Mouse (Mus musculus): ENCODE measurements around the gene Kcnn4. TPM values are rescaled to one million over a fixed set of nuclear protein-coding genes. Genes with fewer than 3 reads are reported as not detected.
A peak's percentile ranks its signal among the peaks of the same experiment; 100 is the strongest.

Kcnn4 gene
- polyA plus RNA-seq, 1 experiment from 2014 or later = 0.09 TPM

DNA sequence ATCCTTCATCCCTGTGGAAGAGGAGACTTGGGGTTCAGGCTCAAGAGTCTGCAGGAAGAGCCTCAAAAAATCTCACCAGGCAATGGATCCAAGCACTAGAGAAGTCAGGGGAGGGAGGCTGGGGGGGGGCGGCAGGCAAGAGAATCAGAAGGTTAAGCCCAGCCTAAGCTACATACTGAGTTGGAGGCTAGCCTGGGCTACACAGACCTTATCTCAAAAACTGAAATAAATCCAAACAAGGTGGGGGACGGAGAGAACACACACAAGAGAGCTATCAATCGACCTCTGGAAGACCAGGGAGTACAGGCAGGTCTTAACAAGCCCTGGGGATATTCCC is 1.7 kb downstream of the Kcnn4 start:
- no peak overlapping the region for H3K4me3 ChIP-seq (ENCODE audit: low read depth, low read length)
- H3K9ac ChIP-seq (ENCODE audit: low read length) = no peak overlapping the region
- ATAC-seq (no peak), DNase-seq (ENCODE audit: low spot score) (no peak)
- H3K4me2 ChIP-seq (ENCODE audit: low read length) = no peak overlapping the region
- H3K36me3 ChIP-seq (ENCODE audit: control insufficient read depth, insufficient read depth, low read length) = no peaks in the 10 kb centered on the region
- H3K9me3 ChIP-seq (replicated peaks; ENCODE audit: control insufficient read depth, low read length) = no peaks in the 10 kb centered on the region
- no peak overlapping the region for H3K27ac ChIP-seq (ENCODE audit: low read depth, low read length)
- H3K4me1 ChIP-seq (ENCODE audit: control insufficient read depth, insufficient read depth, low read length) = peaks cover 6% of the 10 kb centered on the region; the same call in 1 of the 2 replicates
- WGBS = 79% methylated on average over 3 of the region's 3 CpGs
- no peaks in the 10 kb centered on the region for H3K27me3 ChIP-seq (replicated peaks; ENCODE audit: control insufficient read depth, insufficient read depth, low read length)

DNA sequence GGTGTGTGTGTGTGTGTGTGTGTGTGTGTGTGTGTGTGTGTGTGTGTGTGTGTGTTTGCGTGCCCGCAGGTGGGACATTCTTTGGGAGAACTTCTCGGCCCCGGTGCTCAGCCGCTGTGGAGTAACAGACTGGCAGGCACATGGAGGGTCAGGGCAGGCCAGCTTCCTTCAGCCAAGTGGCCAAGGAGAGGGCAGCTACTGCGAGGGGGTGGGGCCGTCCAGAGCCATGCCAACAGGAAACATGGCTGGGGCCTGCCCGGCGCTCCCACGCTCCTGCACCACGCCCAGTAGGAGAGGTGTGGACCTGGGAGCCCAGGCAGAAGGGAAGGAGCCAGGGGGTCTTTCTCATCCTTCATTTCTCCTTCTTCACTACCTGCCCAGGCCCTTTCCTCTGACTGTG is 2.2 kb downstream of the Kcnn4 start:
- Histone ChIP-seq H3K4me1 (ENCODE audit: control insufficient read depth, insufficient read depth, low read length) (peaks cover 9% of the 10 kb centered on the region; the same call in 1 of the 2 replicates), H3K27me3 (replicated peaks; ENCODE audit: control insufficient read depth, insufficient read depth, low read length) (no peaks in the 10 kb centered on the region; the same call in 1 of the 2 replicates), H3K9me3 (replicated peaks; ENCODE audit: control insufficient read depth, low read length) (no peaks in the 10 kb centered on the region), H3K36me3 (ENCODE audit: control insufficient read depth, insufficient read depth, low read length) (no peaks in the 10 kb centered on the region), H3K27ac (ENCODE audit: low read depth, low read length) (no peak overlapping the region), H3K4me3 (ENCODE audit: low read depth, low read length) (no peak overlapping the region), H3K9ac (ENCODE audit: low read length) (no peak overlapping the region), H3K4me2 (ENCODE audit: low read length) (no peak overlapping the region)
- ATAC-seq (no peak), DNase-seq (ENCODE audit: low spot score) (no peak)
- 87% methylated on average over 11 of the region's 11 CpGs for WGBS

DNA sequence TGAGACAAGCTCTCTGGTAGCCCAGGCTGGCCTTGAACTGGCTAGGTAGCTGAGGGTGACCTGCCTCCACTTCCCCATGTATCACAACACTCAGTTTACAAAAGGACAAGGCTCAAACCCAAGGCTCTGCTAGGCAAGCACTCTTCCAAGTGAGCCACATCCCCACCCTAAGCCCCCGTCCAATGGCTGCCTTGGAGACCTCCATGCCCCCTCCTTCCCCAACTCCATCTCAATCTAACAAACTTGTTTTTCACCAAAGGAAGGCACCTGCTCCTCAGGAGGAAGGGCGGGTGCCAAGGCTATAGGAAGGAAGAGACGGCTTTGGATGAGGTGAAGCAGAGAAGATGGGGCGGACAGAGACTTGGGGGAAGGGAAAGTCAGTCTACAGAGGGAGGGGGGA is 2.7 kb downstream of the Kcnn4 start:
- Histone ChIP-seq H3K4me2 (ENCODE audit: low read length) (no peak overlapping the region), H3K27me3 (replicated peaks; ENCODE audit: control insufficient read depth, insufficient read depth, low read length) (no peaks in the 10 kb centered on the region; the same call in 1 of the 2 replicates), H3K9me3 (replicated peaks; ENCODE audit: control insufficient read depth, low read length) (no peaks in the 10 kb centered on the region), H3K36me3 (ENCODE audit: control insufficient read depth, insufficient read depth, low read length) (no peaks in the 10 kb centered on the region), H3K9ac (ENCODE audit: low read length) (no peak overlapping the region), H3K27ac (ENCODE audit: low read depth, low read length) (peak overlapping the region; percentile 15; the same call in 1 of the 2 replicates), H3K4me1 (ENCODE audit: control insufficient read depth, insufficient read depth, low read length) (peaks cover 9% of the 10 kb centered on the region; the same call in 1 of the 2 replicates), H3K4me3 (ENCODE audit: low read depth, low read length) (no peak overlapping the region)
- no peak for ATAC-seq
- DNase-seq (ENCODE audit: low spot score) = no peak
- WGBS = 77% methylated on average over 4 of the region's 4 CpGs

DNA sequence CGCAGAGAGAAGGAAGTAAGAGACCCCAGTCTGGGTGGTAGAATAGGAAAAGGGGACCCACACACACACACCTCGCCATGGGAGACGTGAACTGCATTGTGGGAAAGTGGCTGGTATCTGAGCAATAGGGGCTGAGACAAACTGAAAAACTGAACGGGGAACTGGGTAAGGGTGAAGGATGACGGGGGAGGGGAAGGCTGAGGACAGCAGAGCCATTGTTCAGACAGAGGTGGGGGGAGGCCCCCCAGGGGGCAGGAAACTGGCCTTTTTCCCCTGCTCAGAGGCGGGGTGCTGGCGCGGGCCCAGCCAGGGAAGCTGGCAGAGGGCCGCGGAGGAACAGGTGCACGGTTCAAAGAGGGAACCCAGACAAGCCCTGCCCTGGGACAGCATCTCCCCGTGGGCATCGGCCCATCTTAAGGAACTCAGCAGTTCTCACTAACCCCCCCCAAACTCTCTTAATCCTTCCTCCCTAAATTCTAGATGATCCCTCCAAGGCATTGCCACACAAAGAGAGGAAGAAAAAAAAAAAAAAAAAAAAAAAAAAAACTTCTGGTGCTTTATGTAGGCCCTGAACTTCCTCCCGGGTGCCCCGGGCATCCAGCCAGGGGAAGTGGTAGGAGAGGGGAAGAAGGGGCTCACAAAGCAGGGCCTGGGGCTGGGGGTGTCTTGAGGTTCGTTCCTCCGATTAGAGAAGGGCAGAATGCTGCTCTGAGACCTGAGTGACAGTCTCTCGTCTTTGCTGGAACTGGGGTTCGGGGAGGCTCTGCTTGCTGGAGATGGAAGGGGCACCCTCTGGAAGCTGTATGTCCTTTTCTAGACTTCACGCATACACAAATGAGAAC is 3.7 kb downstream of the Kcnn4 start:
- no peaks in the 10 kb centered on the region; the same call in 1 of the 2 replicates for H3K27me3 ChIP-seq (replicated peaks; ENCODE audit: control insufficient read depth, insufficient read depth, low read length)
- WGBS = 20% methylated on average over 20 of the region's 20 CpGs
- H3K27ac ChIP-seq (ENCODE audit: low read depth, low read length) = peak overlapping the region; percentile 15; the same call in 1 of the 2 replicates
- H3K4me2 ChIP-seq (ENCODE audit: low read length) = peak overlapping the region; percentile 17; the same call in 1 of the 2 replicates
- ATAC-seq (peak; percentile 74), DNase-seq (ENCODE audit: low spot score) (peak; percentile 62)
- H3K9ac ChIP-seq (ENCODE audit: low read length) = peak overlapping the region; percentile 10; the same call in 1 of the 2 replicates
- no peak overlapping the region for H3K4me3 ChIP-seq (ENCODE audit: low read depth, low read length)
- H3K36me3 ChIP-seq (ENCODE audit: control insufficient read depth, insufficient read depth, low read length) = no peaks in the 10 kb centered on the region
- peaks cover 9% of the 10 kb centered on the region; the same call in 1 of the 2 replicates for H3K4me1 ChIP-seq (ENCODE audit: control insufficient read depth, insufficient read depth, low read length)
- H3K9me3 ChIP-seq (replicated peaks; ENCODE audit: control insufficient read depth, low read length) = no peaks in the 10 kb centered on the region

DNA sequence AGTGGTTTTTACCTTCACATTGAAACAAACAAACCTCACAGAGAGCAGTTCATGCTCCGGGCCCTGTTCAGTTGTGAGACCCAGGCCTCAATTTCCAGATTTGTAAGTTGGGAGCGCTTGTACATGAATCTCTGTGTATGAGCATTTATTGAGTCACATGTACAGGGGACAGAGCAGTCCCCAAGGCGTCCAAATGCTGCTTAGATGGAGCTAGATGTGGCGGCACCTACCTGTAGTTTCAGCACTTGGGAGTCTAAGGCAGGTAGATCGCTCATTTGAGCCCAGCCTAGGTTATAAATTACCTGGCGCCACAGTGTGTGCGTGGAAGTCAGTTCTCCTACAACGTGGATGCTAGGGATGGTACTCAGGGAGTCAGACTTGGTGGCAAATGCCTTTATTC is 6.4 kb downstream of the Kcnn4 start:
- DNase-seq (ENCODE audit: low spot score) (no peak), ATAC-seq (no peak)
- 90% methylated on average over 8 of the region's 8 CpGs for WGBS
- Histone ChIP-seq H3K27ac (ENCODE audit: low read depth, low read length) (no peak overlapping the region), H3K27me3 (replicated peaks; ENCODE audit: control insufficient read depth, insufficient read depth, low read length) (no peaks in the 10 kb centered on the region; the same call in 1 of the 2 replicates), H3K9me3 (replicated peaks; ENCODE audit: control insufficient read depth, low read length) (no peaks in the 10 kb centered on the region), H3K36me3 (ENCODE audit: control insufficient read depth, insufficient read depth, low read length) (no peaks in the 10 kb centered on the region), H3K4me2 (ENCODE audit: low read length) (no peak overlapping the region), H3K4me3 (ENCODE audit: low read depth, low read length) (no peak overlapping the region), H3K9ac (ENCODE audit: low read length) (no peak overlapping the region), H3K4me1 (ENCODE audit: control insufficient read depth, insufficient read depth, low read length) (peaks cover 9% of the 10 kb centered on the region; the same call in 1 of the 2 replicates)

DNA sequence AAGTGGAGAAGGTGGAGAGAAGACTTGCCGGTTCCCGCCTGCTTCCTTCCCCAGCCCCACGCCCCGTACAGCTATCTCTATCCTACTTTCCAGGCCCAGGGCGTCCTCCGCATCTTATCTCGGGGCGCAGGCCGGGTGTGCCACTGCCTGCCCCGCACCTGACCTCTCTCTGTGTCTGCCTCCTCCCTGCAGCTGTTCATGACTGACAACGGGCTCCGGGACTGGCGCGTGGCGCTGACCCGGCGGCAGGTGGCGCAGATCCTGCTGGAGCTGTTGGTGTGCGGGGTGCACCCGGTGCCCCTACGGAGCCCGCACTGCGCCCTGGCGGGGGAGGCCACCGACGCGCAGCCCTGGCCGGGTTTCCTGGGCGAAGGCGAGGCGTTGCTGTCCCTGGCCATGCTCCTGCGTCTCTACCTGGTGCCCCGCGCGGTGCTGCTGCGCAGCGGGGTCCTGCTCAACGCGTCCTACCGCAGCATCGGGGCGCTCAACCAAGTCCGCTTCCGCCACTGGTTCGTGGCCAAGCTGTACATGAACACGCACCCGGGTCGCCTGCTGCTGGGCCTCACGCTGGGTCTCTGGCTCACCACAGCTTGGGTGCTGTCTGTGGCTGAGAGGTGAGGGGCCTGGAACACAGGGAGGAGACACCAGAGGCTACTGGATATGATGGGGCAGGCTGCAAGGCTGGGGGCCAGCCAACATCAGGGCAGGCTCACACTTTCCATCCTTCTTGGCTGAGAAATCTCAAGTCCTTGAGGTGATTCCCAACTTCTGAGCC is 7.2 kb downstream of the Kcnn4 start:
- Histone ChIP-seq H3K4me2 (ENCODE audit: low read length) (peak overlapping the region; percentile 41), H3K27ac (ENCODE audit: low read depth, low read length) (no peak overlapping the region), H3K9me3 (replicated peaks; ENCODE audit: control insufficient read depth, low read length) (no peaks in the 10 kb centered on the region), H3K27me3 (replicated peaks; ENCODE audit: control insufficient read depth, insufficient read depth, low read length) (no peaks in the 10 kb centered on the region; the same call in 1 of the 2 replicates), H3K4me3 (ENCODE audit: low read depth, low read length) (peak overlapping the region; percentile 11; the same call in 1 of the 2 replicates), H3K4me1 (ENCODE audit: control insufficient read depth, insufficient read depth, low read length) (peaks cover 9% of the 10 kb centered on the region; the same call in 1 of the 2 replicates), H3K9ac (ENCODE audit: low read length) (peak overlapping the region; percentile 40), H3K36me3 (ENCODE audit: control insufficient read depth, insufficient read depth, low read length) (no peaks in the 10 kb centered on the region)
- WGBS = 7% methylated on average over 49 of the region's 49 CpGs
- DNase-seq (ENCODE audit: low spot score) (peak; percentile 8), ATAC-seq (no peak)

DNA sequence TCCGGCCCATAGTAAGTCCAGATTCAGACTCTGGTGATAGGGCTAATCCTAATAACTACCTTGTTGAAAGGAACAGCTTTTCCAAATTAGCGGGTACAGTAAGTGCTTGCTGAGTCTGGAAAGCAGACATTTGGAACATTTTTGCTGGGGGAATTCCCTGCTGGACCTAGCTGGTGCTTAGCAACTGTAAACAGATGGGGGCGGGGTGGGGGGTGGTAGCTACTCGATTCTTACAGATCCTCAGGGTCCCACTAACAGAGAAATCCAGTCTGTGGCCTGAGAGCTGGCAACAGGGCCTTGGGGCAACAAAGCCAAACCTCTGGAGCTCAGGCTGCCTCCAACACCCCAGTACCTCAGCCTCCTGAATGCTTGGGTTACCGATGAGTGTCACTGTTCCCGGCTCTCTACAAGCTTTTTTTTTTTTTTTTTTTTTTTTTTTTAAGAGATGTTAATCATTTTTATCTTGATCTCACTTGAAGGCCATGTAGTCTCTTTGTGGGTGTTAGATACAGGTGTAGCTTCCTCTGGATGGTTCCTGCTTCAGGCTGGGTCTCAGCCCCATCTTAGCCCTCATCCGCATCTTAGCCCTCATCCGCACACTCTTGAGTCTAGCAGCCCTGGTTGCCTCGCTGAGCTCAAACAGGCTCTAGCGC is 8.1 kb downstream of the Kcnn4 start:
- H3K36me3 ChIP-seq (ENCODE audit: control insufficient read depth, insufficient read depth, low read length) = no peaks in the 10 kb centered on the region
- H3K9me3 ChIP-seq (replicated peaks; ENCODE audit: control insufficient read depth, low read length) = no peaks in the 10 kb centered on the region
- DNase-seq (ENCODE audit: low spot score) = peak; percentile 23
- H3K4me3 ChIP-seq (ENCODE audit: low read depth, low read length) = no peak overlapping the region
- ATAC-seq = no peak
- H3K9ac ChIP-seq (ENCODE audit: low read length) = no peak overlapping the region
- WGBS = 76% methylated on average over 10 of the region's 10 CpGs
- H3K4me1 ChIP-seq (ENCODE audit: control insufficient read depth, insufficient read depth, low read length) = peaks cover 9% of the 10 kb centered on the region; the same call in 1 of the 2 replicates
- H3K27ac ChIP-seq (ENCODE audit: low read depth, low read length) = no peak overlapping the region
- H3K4me2 ChIP-seq (ENCODE audit: low read length) = no peak overlapping the region
- no peaks in the 10 kb centered on the region; the same call in 1 of the 2 replicates for H3K27me3 ChIP-seq (replicated peaks; ENCODE audit: control insufficient read depth, insufficient read depth, low read length)

DNA sequence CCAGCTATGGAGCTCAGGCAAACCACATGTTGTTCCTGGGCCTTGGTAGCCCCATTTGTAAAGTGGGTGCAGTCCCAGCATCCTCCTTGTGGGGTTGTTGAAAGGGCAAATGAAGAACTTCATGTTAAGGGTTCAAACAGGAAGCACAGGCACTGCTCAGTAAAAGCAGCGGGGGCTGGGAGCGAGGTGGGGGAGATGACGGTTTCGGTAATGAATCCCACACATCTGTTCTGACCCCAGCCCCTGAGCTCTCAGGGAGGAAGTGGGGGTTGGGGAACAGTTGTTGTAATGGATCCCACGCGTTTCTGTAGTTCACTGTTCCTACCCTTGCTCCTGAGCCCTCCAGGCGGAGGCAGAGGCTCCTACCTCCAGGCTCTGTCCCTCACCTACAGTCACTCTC is 9.9 kb downstream of the Kcnn4 start:
- WGBS = 78% methylated on average over 7 of the region's 7 CpGs
- ATAC-seq = no peak

More for the DNA sequence above, 9.9 kb downstream of the Kcnn4 start:
- no peak for DNase-seq (ENCODE audit: low spot score)
- 0 out of 2 replicates have a peak, but pooled peaks cover 3% of the 10 kb centered on the region for H3K4me1 ChIP-seq (ENCODE audit: control insufficient read depth, insufficient read depth, low read length)
- no peaks in the 10 kb centered on the region for H3K9me3 ChIP-seq (replicated peaks; ENCODE audit: control insufficient read depth, low read length)
- no peaks in the 10 kb centered on the region for H3K36me3 ChIP-seq (ENCODE audit: control insufficient read depth, insufficient read depth, low read length)
- no peak overlapping the region for H3K4me3 ChIP-seq (ENCODE audit: low read depth, low read length)
- H3K27ac ChIP-seq (ENCODE audit: low read depth, low read length) = no peak overlapping the region
- H3K4me2 ChIP-seq (ENCODE audit: low read length) = no peak overlapping the region
- H3K9ac ChIP-seq (ENCODE audit: low read length) = no peak overlapping the region
- no peaks in the 10 kb centered on the region; the same call in 1 of the 2 replicates for H3K27me3 ChIP-seq (replicated peaks; ENCODE audit: control insufficient read depth, insufficient read depth, low read length)
